Mouse (Mus musculus): Measurements from ENCODE around the gene Fbh1. TPM values are rescaled to one million over a fixed set of nuclear protein-coding genes. Genes with fewer than 3 reads are reported as not detected.
A peak's percentile ranks its signal among the peaks of the same experiment; 100 is the strongest.

The Fbh1 gene
- polyA plus RNA-seq, 1 experiment from 2014 or later: 65.0 TPM

DNA sequence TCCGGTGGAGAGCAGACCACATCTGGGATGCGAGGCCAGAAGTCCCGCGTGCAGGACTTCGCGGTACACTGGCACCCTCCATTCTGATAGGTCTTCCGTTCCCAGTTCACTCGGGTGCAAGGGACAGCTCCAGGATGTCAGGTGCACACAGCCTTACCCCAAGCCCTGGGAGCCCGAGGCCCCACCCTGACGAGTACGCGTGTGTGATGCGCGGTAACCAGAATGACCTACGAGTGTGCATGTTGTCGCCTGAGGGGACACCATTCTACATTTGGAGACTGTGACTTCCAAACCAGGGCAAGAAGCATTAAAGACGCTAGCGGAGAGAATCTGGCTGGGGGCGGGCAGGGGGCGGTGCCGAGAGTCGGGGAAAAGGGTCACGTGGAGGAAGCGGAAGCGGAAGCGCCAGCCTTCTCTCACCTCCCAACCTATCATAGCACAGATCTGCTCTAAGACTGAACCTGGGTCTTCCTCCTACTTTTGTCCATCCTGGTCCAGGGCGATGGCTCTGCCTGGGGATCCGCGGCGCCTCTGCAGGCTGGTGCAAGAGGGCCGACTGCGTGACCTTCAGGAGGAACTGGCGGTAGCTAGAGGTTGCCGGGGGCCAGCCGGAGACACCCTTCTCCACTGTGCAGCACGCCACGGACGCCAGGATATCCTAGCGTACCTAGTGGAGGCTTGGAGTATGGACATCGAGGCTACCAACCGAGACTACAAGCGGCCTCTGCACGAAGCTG lies 873 bp upstream of the Fbh1 start:
- DNase-seq (ENCODE audit: low spot score): peak; percentile 97
- WGBS: 2% methylated on average over 43 of the region's 43 CpGs
- TF ChIP-seq CTCF (IDR thresholded peaks at IDR 0.05) (peak; percentile 44), EP300 (IDR thresholded peaks at IDR 0.05) (no peak)
- ATAC-seq: peak; percentile 87
- H3K4me1 ChIP-seq (ENCODE audit: insufficient read depth, low read depth, low read length): peaks cover 5% of the 10 kb centered on the region; the same call in 1 of the 2 replicates
- H3K27ac ChIP-seq (ENCODE audit: low read length): peak overlapping the region; percentile 93
- 0 out of 2 replicates have a peak, but pooled peaks cover 4% of the 10 kb centered on the region for H3K36me3 ChIP-seq (ENCODE audit: insufficient read depth, low read length)
- H3K27me3 ChIP-seq (replicated peaks; ENCODE audit: insufficient read depth, low read length): no peaks in the 10 kb centered on the region
- H3K4me2 ChIP-seq (replicated peaks; ENCODE audit: low read depth, low read length): peak overlapping the region; percentile 86
- H3K9ac ChIP-seq (replicated peaks; ENCODE audit: low read depth): peak overlapping the region; percentile 60
- peak overlapping the region; percentile 76 for H3K4me3 ChIP-seq (ENCODE audit: low read depth, low read length)
- H3K9me3 ChIP-seq (ENCODE audit: low read length): no peaks in the 10 kb centered on the region

GRCm38 (mm10) chr2:11776415-11776814 lies 967 bp downstream of the Fbh1 start:
- peak overlapping the region; percentile 61 for H3K4me2 ChIP-seq (replicated peaks; ENCODE audit: low read depth, low read length)
- H3K4me3 ChIP-seq (ENCODE audit: low read depth, low read length): peak overlapping the region; percentile 76
- H3K4me1 ChIP-seq (ENCODE audit: insufficient read depth, low read depth, low read length): peaks cover 5% of the 10 kb centered on the region; the same call in 1 of the 2 replicates
- peak overlapping the region; percentile 79; the same call in 1 of the 2 replicates for H3K27ac ChIP-seq (ENCODE audit: low read length)
- no peaks in the 10 kb centered on the region for H3K9me3 ChIP-seq (ENCODE audit: low read length)
- peak overlapping the region; percentile 64; the same call in 1 of the 2 replicates for H3K9ac ChIP-seq (replicated peaks; ENCODE audit: low read depth)
- TF ChIP-seq CTCF (IDR thresholded peaks at IDR 0.05) (no peak), EP300 (IDR thresholded peaks at IDR 0.05) (no peak)
- no peak for DNase-seq (ENCODE audit: low spot score)
- no peaks in the 10 kb centered on the region for H3K36me3 ChIP-seq (ENCODE audit: insufficient read depth, low read length)
- H3K27me3 ChIP-seq (replicated peaks; ENCODE audit: insufficient read depth, low read length): no peaks in the 10 kb centered on the region
- WGBS: 40% methylated on average over 8 of the region's 8 CpGs
- ATAC-seq: no peak

DNA sequence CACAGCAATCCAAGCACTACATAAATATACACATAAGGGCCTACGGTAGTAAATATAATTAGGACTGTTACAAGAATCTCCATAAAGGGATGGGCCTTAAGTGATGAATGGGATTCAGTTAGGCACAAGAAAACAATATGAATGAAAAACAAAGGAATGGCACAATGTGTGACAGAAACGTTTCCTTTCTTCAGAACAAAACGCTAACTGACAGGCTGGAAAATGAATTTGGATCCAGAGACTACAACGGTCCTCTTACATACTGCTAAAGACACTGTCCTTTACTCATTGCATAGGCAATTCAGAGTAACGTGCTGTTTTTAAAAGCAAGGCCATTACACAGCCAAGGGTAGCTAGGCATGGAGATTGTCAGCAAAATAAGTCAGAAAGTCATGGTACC lies 2.3 kb downstream of the Fbh1 start:
- no peak overlapping the region for H3K4me3 ChIP-seq (ENCODE audit: low read depth, low read length)
- H3K4me1 ChIP-seq (ENCODE audit: insufficient read depth, low read depth, low read length): peaks cover 5% of the 10 kb centered on the region; the same call in 1 of the 2 replicates
- H3K9ac ChIP-seq (replicated peaks; ENCODE audit: low read depth): no peak overlapping the region
- no peak for DNase-seq (ENCODE audit: low spot score)
- ATAC-seq: no peak
- no peaks in the 10 kb centered on the region for H3K9me3 ChIP-seq (ENCODE audit: low read length)
- no peaks in the 10 kb centered on the region for H3K36me3 ChIP-seq (ENCODE audit: insufficient read depth, low read length)
- no peak overlapping the region for H3K27ac ChIP-seq (ENCODE audit: low read length)
- 73% methylated on average over 5 of the region's 5 CpGs for WGBS
- H3K27me3 ChIP-seq (replicated peaks; ENCODE audit: insufficient read depth, low read length): no peaks in the 10 kb centered on the region
- TF ChIP-seq CTCF (IDR thresholded peaks at IDR 0.05): no peak
- no peak for TF ChIP-seq EP300 (IDR thresholded peaks at IDR 0.05)
- no peak overlapping the region for H3K4me2 ChIP-seq (replicated peaks; ENCODE audit: low read depth, low read length)

DNA sequence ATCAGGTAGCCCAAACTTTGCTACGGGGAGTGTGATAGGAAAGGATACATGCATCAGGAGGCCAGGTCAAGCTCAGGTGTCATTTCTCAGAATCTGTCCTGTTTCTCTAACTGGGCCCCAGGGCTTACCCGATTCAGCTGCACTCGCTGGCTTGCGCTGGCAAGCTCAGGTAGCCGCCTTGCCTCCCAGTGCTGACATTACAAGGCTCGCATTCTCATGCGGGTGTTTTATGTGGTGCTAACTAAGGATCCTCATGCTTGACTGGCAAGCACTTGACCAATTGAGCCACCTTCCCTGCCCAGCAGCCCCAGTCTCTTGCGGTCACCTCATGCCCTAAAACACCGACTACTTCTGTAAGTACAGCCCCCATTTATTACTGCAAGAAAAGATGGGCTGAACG lies 3.0 kb downstream of the Fbh1 start:
- DNase-seq (ENCODE audit: low spot score) (no peak), ATAC-seq (no peak)
- no peaks in the 10 kb centered on the region for H3K9me3 ChIP-seq (ENCODE audit: low read length)
- H3K4me3 ChIP-seq (ENCODE audit: low read depth, low read length): no peak overlapping the region
- H3K4me2 ChIP-seq (replicated peaks; ENCODE audit: low read depth, low read length): no peak overlapping the region
- no peak overlapping the region for H3K27ac ChIP-seq (ENCODE audit: low read length)
- H3K27me3 ChIP-seq (replicated peaks; ENCODE audit: insufficient read depth, low read length): no peaks in the 10 kb centered on the region
- no peak overlapping the region for H3K9ac ChIP-seq (replicated peaks; ENCODE audit: low read depth)
- no peak for TF ChIP-seq CTCF (IDR thresholded peaks at IDR 0.05)
- H3K36me3 ChIP-seq (ENCODE audit: insufficient read depth, low read length): no peaks in the 10 kb centered on the region
- peaks cover 5% of the 10 kb centered on the region; the same call in 1 of the 2 replicates for H3K4me1 ChIP-seq (ENCODE audit: insufficient read depth, low read depth, low read length)
- 87% methylated on average over 10 of the region's 10 CpGs for WGBS

- no peaks in the 10 kb centered on the region for H3K9me3 ChIP-seq (ENCODE audit: low read length)
- TF ChIP-seq CTCF (IDR thresholded peaks at IDR 0.05) (no peak), EP300 (IDR thresholded peaks at IDR 0.05) (no peak)
- no peak for DNase-seq (ENCODE audit: low spot score)
- no peak overlapping the region for H3K9ac ChIP-seq (replicated peaks; ENCODE audit: low read depth)
- no peak overlapping the region for H3K27ac ChIP-seq (ENCODE audit: low read length)
- H3K27me3 ChIP-seq (replicated peaks; ENCODE audit: insufficient read depth, low read length): no peaks in the 10 kb centered on the region
- WGBS: 80% methylated on average over 4 of the region's 4 CpGs
- H3K4me3 ChIP-seq (ENCODE audit: low read depth, low read length): no peak overlapping the region
- no peaks in the 10 kb centered on the region for H3K36me3 ChIP-seq (ENCODE audit: insufficient read depth, low read length)
- ATAC-seq: no peak
- peaks cover 5% of the 10 kb centered on the region; the same call in 1 of the 2 replicates for H3K4me1 ChIP-seq (ENCODE audit: insufficient read depth, low read depth, low read length)
- H3K4me2 ChIP-seq (replicated peaks; ENCODE audit: low read depth, low read length): no peak overlapping the region
Observed at GRCm38 (mm10) chr2:11772401-11772800, 5.0 kb downstream of the Fbh1 start.

GRCm38 (mm10) chr2:11771701-11772100 lies 5.7 kb downstream of the Fbh1 start:
- no peaks in the 10 kb centered on the region for H3K27me3 ChIP-seq (replicated peaks; ENCODE audit: insufficient read depth, low read length)
- H3K9me3 ChIP-seq (ENCODE audit: low read length): no peaks in the 10 kb centered on the region
- TF ChIP-seq CTCF (IDR thresholded peaks at IDR 0.05) (no peak), EP300 (IDR thresholded peaks at IDR 0.05) (no peak)
- H3K36me3 ChIP-seq (ENCODE audit: insufficient read depth, low read length): no peaks in the 10 kb centered on the region
- H3K4me2 ChIP-seq (replicated peaks; ENCODE audit: low read depth, low read length): no peak overlapping the region
- WGBS: 65% methylated on average over 4 of the region's 4 CpGs
- peaks cover 4% of the 10 kb centered on the region; the same call in 1 of the 2 replicates for H3K4me1 ChIP-seq (ENCODE audit: insufficient read depth, low read depth, low read length)
- ATAC-seq (no peak), DNase-seq (ENCODE audit: low spot score) (peak; percentile 9)
- no peak overlapping the region for H3K9ac ChIP-seq (replicated peaks; ENCODE audit: low read depth)
- H3K27ac ChIP-seq (ENCODE audit: low read length): no peak overlapping the region
- no peak overlapping the region for H3K4me3 ChIP-seq (ENCODE audit: low read depth, low read length)

Measured in lung, postnatal 0 days (tissue).